Mouse (Mus musculus) olfactory bulb, adult 2 months (tissue): Measurements from ENCODE around the gene Sox5.

ENCODE experiments used
- CTCF ChIP-seq: fragments of 200-500 bp; IDR thresholded peaks from 2 replicates; pipeline ENCODE4 v1.5.1; 2012; ENCODE audit warnings: low read depth, mild to moderate bottlenecking, low read length, moderate library complexity; ENCODE audit not compliant: insufficient read depth
- POLR2A ChIP-seq: fragments of 200-500 bp; IDR thresholded peaks from 2 replicates; pipeline ENCODE4 v1.6.1; 2012; ENCODE audit warnings: mild to moderate bottlenecking, low read depth, low read length, moderate library complexity; ENCODE audit not compliant: insufficient read depth

- TF ChIP-seq POLR2A (no peak), CTCF (no peak)
Observed at GRCm38 (mm10) chr6:144256500-144256899, 525.3 kb downstream of the Sox5 start.
